Mouse (Mus musculus) kidney, embryonic 15.5 days (tissue): ENCODE measurements around the gene Nuf2. TPM values are rescaled to one million over a fixed set of nuclear protein-coding genes. Genes with fewer than 3 reads are reported as not detected.
A peak's percentile ranks its signal among the peaks of the same experiment; 100 is the strongest.

Experiments used
- ATAC-seq: fragments of 200-750 bp; cut with Nextera tagmentation; replicated peaks from 2 replicates; pipeline ENCODE4 v1.8.0; 2017; ENCODE audit warnings: moderate TSS enrichment; ENCODE audit not compliant: low FRiP score
- H3K27ac ChIP-seq: fragments of 300-500 bp; sonication (generic); 2 replicates; pipeline ENCODE4 v1.5.1; 2015; ENCODE audit warnings: mild to moderate bottlenecking, inconsistent platforms
- H3K27me3 ChIP-seq: fragments of 300-500 bp; sonication (generic); 2 replicates; pipeline ENCODE4 v1.6.1; 2015; ENCODE audit warnings: inconsistent platforms
- H3K36me3 ChIP-seq: fragments of 300-500 bp; sonication (generic); 2 replicates; pipeline ENCODE4 v1.6.1; 2015; ENCODE audit warnings: inconsistent platforms
- H3K4me1 ChIP-seq: fragments of 300-500 bp; sonication (generic); 2 replicates; pipeline ENCODE4 v1.6.1; 2015; ENCODE audit warnings: inconsistent platforms
- H3K4me2 ChIP-seq: fragments of 300-500 bp; sonication (generic); 2 replicates; pipeline ENCODE4 v1.6.1; 2015; ENCODE audit warnings: moderate library complexity, mild to moderate bottlenecking, inconsistent platforms
- H3K4me3 ChIP-seq: fragments of 300-500 bp; sonication (generic); replicated peaks from 2 replicates; pipeline ENCODE4 v1.5.1; 2015; ENCODE audit warnings: mild to moderate bottlenecking, inconsistent platforms
- H3K9ac ChIP-seq: fragments of 300-500 bp; sonication (generic); 2 replicates; pipeline ENCODE4 v1.6.1; 2015; ENCODE audit warnings: mild to moderate bottlenecking, inconsistent platforms
- H3K9me3 ChIP-seq: fragments of 300-500 bp; sonication (generic); replicated peaks from 2 replicates; pipeline ENCODE4 v1.6.1; 2016; ENCODE audit warnings: inconsistent platforms
- WGBS: fragments of 180-500 bp; shearing (Covaris S2); methylation state at CpG from one replicate; pipeline ENCODE4 v1.1.7; 2015; ENCODE audit warnings: mixed read lengths; 5-methylcytosine and 5-hydroxymethylcytosine counted together
- polyA plus RNA-seq: library from polyadenylated mRNA; unstranded; fragments of >200 nt; fragmentation: Nextera tagmentation; extraction: Ambion mirVana; gene quantifications from 2 replicates; pipeline ENCODE4 v1.2.1, GENCODE M21; 2015

The Nuf2 gene
- polyA plus RNA-seq = 63.7 and 65.7 TPM in 2 replicates

DNA sequence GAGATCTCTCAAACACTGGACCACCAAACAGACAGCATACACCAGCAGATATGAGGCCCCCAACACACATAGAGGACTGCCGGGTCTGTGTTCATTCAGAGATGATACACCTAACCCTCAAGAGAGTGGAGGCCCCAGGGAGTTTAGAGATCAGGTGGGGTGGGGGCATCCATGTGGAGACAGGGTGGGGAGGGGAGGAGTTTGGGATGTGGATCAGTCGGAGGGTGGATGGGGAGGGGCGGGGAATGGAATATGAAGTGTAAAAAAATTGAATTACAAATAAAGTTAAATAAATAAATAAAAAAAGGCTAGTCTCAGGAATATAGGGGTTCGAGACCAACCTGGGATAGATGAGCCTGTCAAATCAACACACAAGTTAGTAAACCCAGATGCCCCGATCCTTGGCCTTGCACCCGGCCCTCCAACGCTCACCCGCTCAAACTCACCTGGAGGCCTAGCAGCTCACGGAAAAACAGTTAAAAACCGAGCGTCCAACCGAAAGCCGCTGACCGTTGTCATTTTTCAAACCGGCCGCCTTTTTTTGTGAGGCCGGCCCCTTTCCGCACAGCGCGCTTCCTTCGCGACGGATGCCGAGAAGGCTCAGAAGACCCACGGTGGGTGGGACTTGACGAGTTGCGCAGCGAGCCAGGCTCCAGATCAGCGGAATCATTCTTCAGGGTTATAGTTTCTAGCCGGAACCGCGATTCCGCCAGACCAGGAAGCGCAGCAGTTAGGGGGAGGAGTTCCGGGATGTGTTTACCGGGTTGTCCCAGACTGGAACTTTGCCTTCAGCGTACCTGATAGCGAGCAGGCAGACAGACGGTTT lies at the start of gene Nuf2:
Gene Nuf2 (minus strand): TSS at position 589 of the 826 bp plus-strand sequence.
- Histone ChIP-seq H3K4me2 (peak within 1 kb of the TSS; percentile 82), H3K27ac (peak within 1 kb of the TSS; percentile 87), H3K4me1 (peaks cover 14% of the 10 kb centered on the region), H3K4me3 (peak within 1 kb of the TSS; percentile 77), H3K9ac (peak within 1 kb of the TSS; percentile 59), H3K36me3 (peaks cover 24% of the 10 kb centered on the region), H3K27me3 (no peaks in the 10 kb centered on the region), H3K9me3 (no peaks in the 10 kb centered on the region)
- ATAC-seq = peak; percentile 99
- WGBS = under 1% methylated on average over 39 of the region's 39 CpGs

DNA sequence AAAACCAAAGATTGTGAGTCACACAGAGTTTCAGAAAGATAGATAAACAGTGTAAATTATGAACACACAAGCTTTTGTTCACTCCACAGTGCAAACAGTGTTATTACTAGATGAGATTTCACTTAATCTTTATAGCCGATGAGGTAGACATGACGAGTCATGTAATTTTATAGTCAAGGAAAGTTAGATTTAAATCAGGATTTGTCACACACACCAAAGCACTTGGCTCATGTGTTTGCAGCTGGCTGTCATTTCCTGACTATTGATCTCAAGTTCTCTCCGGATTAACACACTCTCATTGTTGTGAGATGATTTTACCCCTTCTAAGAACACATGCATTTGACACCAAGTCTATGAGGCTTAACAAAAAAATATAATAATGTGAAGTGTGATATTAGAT lies 48.3 kb upstream of the Nuf2 start:
- H3K27ac ChIP-seq = no peak overlapping the region
- H3K27me3 ChIP-seq = no peaks in the 10 kb centered on the region
- H3K4me1 ChIP-seq = no peaks in the 10 kb centered on the region
- no peak overlapping the region for H3K4me3 ChIP-seq
- H3K9me3 ChIP-seq = no peaks in the 10 kb centered on the region
- no peaks in the 10 kb centered on the region for H3K36me3 ChIP-seq
- no peak for ATAC-seq
- no peak overlapping the region for H3K4me2 ChIP-seq
- WGBS = 36% methylated on average over 3 of the region's 3 CpGs
- H3K9ac ChIP-seq = no peak overlapping the region

DNA sequence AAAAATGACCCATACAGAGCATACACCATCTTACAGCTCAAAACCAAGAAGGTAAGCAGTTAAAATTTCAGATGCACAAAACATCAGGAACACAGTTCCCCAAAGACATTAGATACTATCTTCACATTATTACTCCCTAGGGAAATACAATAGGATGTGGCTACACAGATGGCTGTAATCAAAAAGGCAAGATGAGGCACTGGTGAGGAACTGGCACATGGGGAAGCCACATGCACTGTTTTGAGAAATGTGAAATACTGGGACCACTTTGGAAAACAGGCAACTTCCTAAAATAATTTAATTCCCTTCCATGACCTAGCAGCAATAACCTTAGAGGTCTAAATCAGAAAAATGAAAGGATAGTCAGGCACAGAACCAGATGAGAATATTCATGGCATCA lies 42.9 kb upstream of the Nuf2 start:
- H3K4me2 ChIP-seq = no peak overlapping the region
- no peaks in the 10 kb centered on the region for H3K4me1 ChIP-seq
- H3K4me3 ChIP-seq = no peak overlapping the region
- H3K9ac ChIP-seq = no peak overlapping the region
- H3K27me3 ChIP-seq = no peaks in the 10 kb centered on the region
- H3K9me3 ChIP-seq = no peaks in the 10 kb centered on the region
- no peak for ATAC-seq
- no peaks in the 10 kb centered on the region for H3K36me3 ChIP-seq
- H3K27ac ChIP-seq = no peak overlapping the region

- WGBS = 78% methylated on average over 2 of the region's 2 CpGs
- no peak overlapping the region for H3K4me2 ChIP-seq
- no peaks in the 10 kb centered on the region for H3K4me1 ChIP-seq
- H3K27me3 ChIP-seq = no peaks in the 10 kb centered on the region
- H3K36me3 ChIP-seq = no peaks in the 10 kb centered on the region
- H3K9me3 ChIP-seq = no peaks in the 10 kb centered on the region
- no peak for ATAC-seq
- H3K9ac ChIP-seq = no peak overlapping the region
- H3K27ac ChIP-seq = no peak overlapping the region
- no peak overlapping the region for H3K4me3 ChIP-seq
Measured at GRCm38 (mm10) chr1:169555621-169556020, 24.4 kb upstream of the Nuf2 start.

GRCm38 (mm10) chr1:169555019-169555418 lies 23.8 kb upstream of the Nuf2 start:
- no peak overlapping the region for H3K27ac ChIP-seq
- H3K9me3 ChIP-seq = no peaks in the 10 kb centered on the region
- H3K4me3 ChIP-seq = no peak overlapping the region
- WGBS = 84% methylated on average over 4 of the region's 4 CpGs
- no peaks in the 10 kb centered on the region for H3K27me3 ChIP-seq
- no peak overlapping the region for H3K9ac ChIP-seq
- no peak for ATAC-seq
- no peaks in the 10 kb centered on the region for H3K4me1 ChIP-seq
- no peak overlapping the region for H3K4me2 ChIP-seq
- no peaks in the 10 kb centered on the region for H3K36me3 ChIP-seq

DNA sequence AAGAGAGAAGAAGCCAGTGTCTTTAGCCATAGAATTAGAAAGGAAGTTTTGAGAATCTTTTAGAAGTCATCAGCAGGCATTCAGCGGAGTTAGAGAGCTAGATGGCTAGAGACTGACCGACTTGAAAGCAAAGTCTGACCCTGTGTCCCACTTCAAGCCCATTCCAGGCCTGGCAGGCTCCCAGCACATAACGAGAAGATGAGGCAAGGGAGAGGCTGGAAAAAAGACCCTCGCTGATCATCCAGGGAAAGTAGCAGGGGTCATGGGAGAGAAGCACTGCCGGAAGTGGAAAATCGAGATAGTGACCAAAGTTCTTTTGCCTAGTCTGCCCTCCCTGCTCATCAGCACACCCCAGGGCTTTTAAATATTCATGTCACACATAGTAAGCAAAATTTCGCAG lies 22.2 kb upstream of the Nuf2 start:
- no peak for ATAC-seq
- no peaks in the 10 kb centered on the region for H3K4me1 ChIP-seq
- 66% methylated on average over 7 of the region's 7 CpGs for WGBS

GRCm38 (mm10) chr1:169540415-169540814 lies 9.2 kb upstream of the Nuf2 start:
- no peaks in the 10 kb centered on the region for H3K27me3 ChIP-seq
- ATAC-seq = no peak
- no peak overlapping the region for H3K27ac ChIP-seq
- no peak overlapping the region for H3K4me2 ChIP-seq
- H3K36me3 ChIP-seq = no peaks in the 10 kb centered on the region
- H3K9ac ChIP-seq = no peak overlapping the region
- H3K4me1 ChIP-seq = no peaks in the 10 kb centered on the region
- WGBS = 79% methylated on average over 6 of the region's 6 CpGs
- no peaks in the 10 kb centered on the region for H3K9me3 ChIP-seq
- H3K4me3 ChIP-seq = no peak overlapping the region

More for the DNA sequence above, 22.2 kb upstream of the Nuf2 start:
- Histone ChIP-seq H3K4me2 (no peak overlapping the region), H3K27me3 (no peaks in the 10 kb centered on the region), H3K4me3 (no peak overlapping the region), H3K9me3 (no peaks in the 10 kb centered on the region), H3K9ac (no peak overlapping the region), H3K27ac (no peak overlapping the region), H3K36me3 (no peaks in the 10 kb centered on the region)

- H3K4me2 ChIP-seq = peak overlapping the region; percentile 82
- H3K4me3 ChIP-seq = peak overlapping the region; percentile 77
- no peaks in the 10 kb centered on the region for H3K27me3 ChIP-seq
- H3K9ac ChIP-seq = peak overlapping the region; percentile 43
- H3K4me1 ChIP-seq = peaks cover 14% of the 10 kb centered on the region
- H3K27ac ChIP-seq = peak overlapping the region; percentile 87
- ATAC-seq = peak; percentile 22; the same call in 1 of the 2 replicates
- H3K9me3 ChIP-seq = no peaks in the 10 kb centered on the region
- WGBS = 10% methylated on average over 11 of the region's 11 CpGs
- H3K36me3 ChIP-seq = peaks cover 16% of the 10 kb centered on the region
Measured at GRCm38 (mm10) chr1:169531702-169532535, 655 bp upstream of the Nuf2 start.

DNA sequence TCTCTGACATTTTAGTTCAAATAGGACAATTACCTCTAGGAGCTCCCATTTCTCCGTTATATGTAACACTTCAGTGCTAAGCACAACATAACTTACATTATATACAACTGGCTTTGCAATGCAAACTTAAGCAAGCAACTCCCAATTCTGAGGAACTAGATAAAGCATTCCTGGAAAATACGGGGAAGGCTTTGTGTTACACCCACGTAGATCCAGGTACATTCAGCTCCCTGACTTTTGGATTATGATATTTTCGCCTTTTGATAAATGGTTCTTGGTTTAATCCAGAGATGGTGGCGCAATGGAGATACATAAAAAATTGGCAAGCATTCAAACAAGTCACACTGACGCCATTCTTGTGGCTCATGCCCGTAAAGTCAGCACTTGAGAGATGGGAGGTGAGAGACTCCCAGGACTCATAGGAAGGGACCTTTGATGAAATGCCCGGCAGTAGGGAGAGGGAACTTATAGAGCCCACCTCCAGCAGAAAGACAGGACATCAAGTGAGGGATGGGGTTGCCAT lies 1.2 kb downstream of the Nuf2 start:
- ATAC-seq = no peak
- WGBS = 78% methylated on average over 8 of the region's 8 CpGs

DNA sequence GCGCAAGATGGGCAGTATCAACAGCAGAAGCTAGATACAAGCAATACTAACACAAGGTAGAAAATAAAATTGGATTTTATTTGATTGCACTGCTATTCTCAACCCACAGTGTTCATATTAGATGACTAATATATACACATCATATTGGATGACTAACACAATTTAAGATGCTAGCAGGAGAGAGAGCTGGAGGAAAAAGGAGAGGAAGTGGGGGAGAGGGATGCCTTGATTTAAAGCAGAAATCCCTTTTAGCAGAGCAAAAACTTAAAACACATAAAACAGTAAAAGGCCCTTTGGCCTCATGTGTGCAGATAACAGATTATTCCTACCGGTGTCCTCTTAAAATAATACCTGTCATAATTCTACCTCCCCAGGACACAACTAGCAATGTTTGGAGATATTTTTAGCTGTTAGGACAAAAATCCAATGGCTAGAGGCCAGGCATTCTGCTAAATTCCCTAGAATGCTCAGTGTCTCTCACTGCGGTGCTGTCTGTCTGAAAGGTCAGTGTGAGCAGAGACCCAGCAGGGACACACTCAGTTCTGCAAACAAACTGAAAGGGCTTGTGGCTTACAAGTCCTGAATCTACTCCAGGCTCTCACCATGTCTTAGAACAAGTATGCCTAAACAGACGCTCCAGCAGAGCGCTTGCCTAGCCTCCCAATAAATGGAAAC lies 5.1 kb downstream of the Nuf2 start:
- no peak for ATAC-seq
- H3K4me2 ChIP-seq = no peak overlapping the region
- 92% methylated on average over 5 of the region's 5 CpGs for WGBS

More for the DNA sequence above, 1.2 kb downstream of the Nuf2 start:
- H3K27me3 ChIP-seq = no peaks in the 10 kb centered on the region
- H3K9ac ChIP-seq = peak overlapping the region; percentile 59; the same call in 1 of the 2 replicates
- H3K4me2 ChIP-seq = peak overlapping the region; percentile 82
- peaks cover 28% of the 10 kb centered on the region for H3K36me3 ChIP-seq
- H3K27ac ChIP-seq = no peak overlapping the region
- H3K4me3 ChIP-seq = peak overlapping the region; percentile 77
- H3K4me1 ChIP-seq = peaks cover 14% of the 10 kb centered on the region
- no peaks in the 10 kb centered on the region for H3K9me3 ChIP-seq

GRCm38 (mm10) chr1:169519337-169519736 lies 11.9 kb downstream of the Nuf2 start:
- 85% methylated on average over 11 of the region's 11 CpGs for WGBS
- no peak for ATAC-seq
- Histone ChIP-seq H3K27me3 (no peaks in the 10 kb centered on the region), H3K9ac (no peak overlapping the region), H3K4me2 (no peak overlapping the region), H3K36me3 (peaks cover 73% of the 10 kb centered on the region), H3K4me3 (no peak overlapping the region), H3K4me1 (no peaks in the 10 kb centered on the region), H3K27ac (no peak overlapping the region), H3K9me3 (no peaks in the 10 kb centered on the region)

More for the DNA sequence above, 5.1 kb downstream of the Nuf2 start:
- H3K9me3 ChIP-seq = no peaks in the 10 kb centered on the region
- peaks cover 66% of the 10 kb centered on the region for H3K36me3 ChIP-seq
- H3K27ac ChIP-seq = no peak overlapping the region
- H3K4me1 ChIP-seq = peaks cover 14% of the 10 kb centered on the region
- H3K4me3 ChIP-seq = no peak overlapping the region
- H3K27me3 ChIP-seq = no peaks in the 10 kb centered on the region
- no peak overlapping the region for H3K9ac ChIP-seq
